Mouse (Mus musculus): ENCODE results near the gene R3hdm4. TPM values are rescaled to one million over a fixed set of nuclear protein-coding genes. Genes with fewer than 3 reads are reported as not detected.
A peak's percentile ranks its signal among the peaks of the same experiment; 100 is the strongest.

The R3hdm4 gene
- polyA plus RNA-seq, 1 experiment from 2014 or later: 296 TPM

DNA sequence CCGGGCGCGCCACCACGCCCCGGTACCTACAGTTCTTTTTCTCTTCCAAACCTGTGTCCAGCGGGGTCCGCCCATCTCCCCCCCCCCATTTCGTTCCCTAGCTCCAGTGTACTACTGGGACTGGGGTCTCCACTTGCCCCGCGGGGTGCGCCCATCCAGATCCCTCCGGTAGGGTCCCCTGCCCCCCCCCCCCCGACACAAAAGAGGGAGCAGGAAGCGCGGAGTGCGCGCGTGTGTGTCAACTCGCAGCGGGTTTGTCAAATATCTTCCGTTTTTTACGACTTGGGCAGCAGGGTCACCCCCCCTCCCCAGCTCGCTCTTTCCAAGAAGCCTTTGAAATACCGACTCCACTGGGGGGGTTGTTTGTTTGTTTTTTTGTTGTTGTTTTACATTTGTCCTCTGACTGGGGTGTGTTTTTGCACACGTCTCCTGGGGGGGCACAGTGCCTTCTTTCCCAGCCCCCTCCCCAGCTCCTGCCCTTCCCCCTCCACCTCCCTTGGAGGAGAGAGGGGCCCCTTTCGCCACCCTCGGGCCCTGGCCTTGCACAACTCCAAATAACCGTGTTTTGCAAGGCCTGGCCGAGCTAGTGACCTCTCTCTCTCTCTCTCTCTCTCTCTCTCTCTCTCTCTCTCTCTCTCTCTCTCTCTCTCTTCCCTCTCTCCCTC, 7.2 kb upstream of the R3hdm4 start:
- peaks cover 42% of the 10 kb centered on the region for H3K4me1 ChIP-seq
- H3K4me2 ChIP-seq: peak overlapping the region; percentile 81
- peak overlapping the region; percentile 78 for H3K9ac ChIP-seq
- WGBS: under 1% methylated on average over 19 of the region's 29 CpGs
- ATAC-seq (replicated peaks): no peak
- H3K36me3 ChIP-seq (replicated peaks): peaks cover 6% of the 10 kb centered on the region; the same call in 1 of the 2 replicates
- peak overlapping the region; percentile 92 for H3K4me3 ChIP-seq
- peaks cover 5% of the 10 kb centered on the region for H3K27me3 ChIP-seq (replicated peaks)
- peak overlapping the region; percentile 89 for H3K27ac ChIP-seq
- no peaks in the 10 kb centered on the region for H3K9me3 ChIP-seq

DNA sequence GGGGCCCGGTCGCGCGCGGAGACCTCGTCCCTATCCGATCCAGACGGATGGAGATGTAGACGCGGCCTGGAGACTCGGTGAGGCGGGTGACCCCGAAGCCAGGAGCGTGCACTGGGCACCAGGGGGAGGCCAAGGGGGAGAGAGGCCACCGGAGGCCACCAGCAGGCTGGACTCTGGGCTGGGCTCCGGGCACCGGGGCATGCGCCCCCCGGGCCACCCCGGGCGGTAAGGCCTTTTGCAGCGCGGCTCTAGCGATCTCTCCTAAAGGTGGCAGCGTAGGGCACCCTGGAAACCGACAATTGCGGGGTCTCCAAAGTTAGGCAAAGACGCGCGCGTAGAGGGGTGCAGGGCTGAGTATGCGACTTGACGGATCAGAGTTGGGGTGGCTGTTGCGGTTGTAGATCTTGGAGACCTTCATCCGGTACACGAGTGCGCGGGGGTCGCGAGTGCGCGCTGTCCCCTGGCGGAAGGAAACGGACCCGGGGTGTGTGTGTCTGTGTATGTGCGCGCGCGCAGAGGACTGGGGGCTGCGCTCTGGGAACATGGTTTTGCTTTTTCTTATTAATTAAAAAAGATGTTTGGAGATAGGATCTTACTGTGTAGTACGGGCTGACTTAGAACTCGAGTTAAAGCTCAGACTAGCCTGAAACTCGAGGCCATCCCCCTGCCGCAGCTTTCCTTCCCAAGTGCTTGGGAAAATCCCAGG, 6.5 kb upstream of the R3hdm4 start:
- Histone ChIP-seq H3K27me3 (replicated peaks) (peaks cover 12% of the 10 kb centered on the region), H3K4me1 (peaks cover 37% of the 10 kb centered on the region), H3K9me3 (no peaks in the 10 kb centered on the region), H3K4me2 (peak overlapping the region; percentile 81), H3K4me3 (peak overlapping the region; percentile 92), H3K9ac (peak overlapping the region; percentile 78), H3K36me3 (replicated peaks) (peaks cover 6% of the 10 kb centered on the region; the same call in 1 of the 2 replicates), H3K27ac (peak overlapping the region; percentile 89)
- peak; percentile 53 for ATAC-seq (replicated peaks)
- WGBS: under 1% methylated on average over 54 of the region's 54 CpGs

GRCm38 (mm10) chr10:79926491-79927323, 5.7 kb upstream of the R3hdm4 start, which contains the start of gene Arid3a:
Gene Arid3a (plus strand): TSS chr10:79927043.
- H3K27me3 ChIP-seq (replicated peaks): peaks cover 20% of the 10 kb centered on the region
- peak; percentile 74 for ATAC-seq (replicated peaks)
- H3K9me3 ChIP-seq: no peaks in the 10 kb centered on the region
- H3K36me3 ChIP-seq (replicated peaks): peaks cover 6% of the 10 kb centered on the region; the same call in 1 of the 2 replicates
- H3K9ac ChIP-seq: peak within 1 kb of the TSS; percentile 78
- WGBS: under 1% methylated on average over 63 of the region's 63 CpGs
- peak within 1 kb of the TSS; percentile 92 for H3K4me3 ChIP-seq
- peak within 1 kb of the TSS; percentile 89 for H3K27ac ChIP-seq
- H3K4me2 ChIP-seq: peak within 1 kb of the TSS; percentile 81
- peaks cover 36% of the 10 kb centered on the region for H3K4me1 ChIP-seq

DNA sequence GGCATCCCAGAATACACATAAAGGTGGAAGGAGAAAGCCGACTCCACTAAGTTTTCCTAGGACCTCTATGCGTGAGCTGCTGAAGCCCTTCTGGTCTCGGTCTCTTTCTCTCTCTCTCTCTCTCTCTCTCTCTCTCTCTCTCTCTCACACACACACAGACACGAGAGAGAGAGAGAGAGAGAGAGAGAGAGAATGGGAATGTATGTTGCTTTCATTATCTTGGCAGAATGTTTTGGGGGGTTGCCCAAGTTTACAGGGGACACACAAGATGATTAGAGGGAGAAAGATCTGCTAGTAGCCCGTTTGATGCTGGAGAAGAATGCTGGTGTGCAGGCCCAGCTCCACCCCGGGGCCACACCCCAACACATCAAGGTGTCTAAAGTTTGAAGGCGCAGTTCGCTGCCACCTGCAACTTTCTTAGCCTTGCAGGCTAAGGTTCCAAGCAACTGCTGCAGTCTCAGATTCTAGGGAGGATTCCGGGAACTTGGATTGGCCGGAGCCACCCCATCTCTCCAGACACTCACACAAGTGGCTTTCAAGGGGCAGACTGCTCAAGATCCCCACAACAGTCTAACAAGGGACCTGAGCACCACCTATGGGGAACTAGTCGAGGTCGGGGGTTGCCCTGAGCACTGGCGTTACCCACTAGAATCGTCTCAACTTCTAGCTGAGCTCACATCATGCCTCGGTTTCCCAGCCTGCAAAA, 4.9 kb upstream of the R3hdm4 start:
- Histone ChIP-seq H3K27ac (no peak overlapping the region; the same call in 1 of the 2 replicates), H3K4me2 (peak overlapping the region; percentile 81), H3K9ac (peak overlapping the region; percentile 78), H3K27me3 (replicated peaks) (peaks cover 27% of the 10 kb centered on the region), H3K9me3 (no peaks in the 10 kb centered on the region), H3K4me3 (peak overlapping the region; percentile 92), H3K4me1 (peaks cover 44% of the 10 kb centered on the region), H3K36me3 (replicated peaks) (0 out of 2 replicates have a peak, but pooled peaks cover under 1% of the 10 kb centered on the region)
- 10% methylated on average over 15 of the region's 15 CpGs for WGBS
- ATAC-seq (replicated peaks): peak; percentile 12; the same call in 1 of the 2 replicates

- Histone ChIP-seq H3K4me2 (peak overlapping the region; percentile 81), H3K9ac (no peak overlapping the region), H3K36me3 (replicated peaks) (no peaks in the 10 kb centered on the region), H3K4me1 (peaks cover 48% of the 10 kb centered on the region), H3K27ac (no peak overlapping the region), H3K27me3 (replicated peaks) (peaks cover 34% of the 10 kb centered on the region), H3K9me3 (no peaks in the 10 kb centered on the region), H3K4me3 (peak overlapping the region; percentile 92; the same call in 1 of the 2 replicates)
- ATAC-seq (replicated peaks): no peak
- 13% methylated on average over 29 of the region's 29 CpGs for WGBS
These were observed 4.2 kb upstream of the R3hdm4 start for GRCm38 (mm10) chr10:79924998-79925784.

DNA sequence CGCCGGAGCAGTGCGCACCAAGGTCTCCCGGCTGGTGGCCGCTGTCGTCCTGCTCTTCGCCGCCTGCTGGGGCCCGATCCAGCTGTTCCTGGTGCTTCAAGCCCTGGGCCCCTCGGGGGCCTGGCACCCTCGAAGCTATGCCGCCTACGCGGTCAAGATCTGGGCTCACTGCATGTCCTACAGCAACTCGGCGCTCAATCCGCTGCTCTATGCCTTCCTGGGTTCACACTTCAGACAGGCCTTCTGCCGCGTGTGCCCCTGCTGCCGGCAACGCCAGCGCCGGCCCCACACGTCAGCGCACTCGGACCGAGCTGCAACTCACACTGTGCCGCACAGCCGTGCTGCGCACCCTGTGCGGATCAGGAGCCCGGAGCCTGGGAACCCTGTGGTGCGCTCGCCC, 564 bp upstream of the R3hdm4 start:
- Histone ChIP-seq H3K4me3 (peak overlapping the region; percentile 33), H3K9me3 (no peaks in the 10 kb centered on the region), H3K27me3 (replicated peaks) (peaks cover 62% of the 10 kb centered on the region), H3K9ac (peak overlapping the region; percentile 36; the same call in 1 of the 2 replicates), H3K36me3 (replicated peaks) (no peaks in the 10 kb centered on the region), H3K27ac (no peak overlapping the region), H3K4me1 (peaks cover 41% of the 10 kb centered on the region), H3K4me2 (peak overlapping the region; percentile 49)
- no peak for ATAC-seq (replicated peaks)
- under 1% methylated on average over 34 of the region's 34 CpGs for WGBS

- Histone ChIP-seq H3K27me3 (replicated peaks) (peaks cover 62% of the 10 kb centered on the region), H3K9me3 (no peaks in the 10 kb centered on the region), H3K4me1 (peaks cover 38% of the 10 kb centered on the region), H3K36me3 (replicated peaks) (no peaks in the 10 kb centered on the region), H3K4me3 (peak overlapping the region; percentile 33), H3K27ac (no peak overlapping the region), H3K4me2 (peak overlapping the region; percentile 49), H3K9ac (no peak overlapping the region; the same call in 1 of the 2 replicates)
- 0 out of 2 replicates have a peak, but pooled peaks have one; percentile 5 for ATAC-seq (replicated peaks)
- WGBS: 14% methylated on average over 26 of the region's 26 CpGs
These were observed 735 bp downstream of the R3hdm4 start for GRCm38 (mm10) chr10:79920056-79920890.

DNA sequence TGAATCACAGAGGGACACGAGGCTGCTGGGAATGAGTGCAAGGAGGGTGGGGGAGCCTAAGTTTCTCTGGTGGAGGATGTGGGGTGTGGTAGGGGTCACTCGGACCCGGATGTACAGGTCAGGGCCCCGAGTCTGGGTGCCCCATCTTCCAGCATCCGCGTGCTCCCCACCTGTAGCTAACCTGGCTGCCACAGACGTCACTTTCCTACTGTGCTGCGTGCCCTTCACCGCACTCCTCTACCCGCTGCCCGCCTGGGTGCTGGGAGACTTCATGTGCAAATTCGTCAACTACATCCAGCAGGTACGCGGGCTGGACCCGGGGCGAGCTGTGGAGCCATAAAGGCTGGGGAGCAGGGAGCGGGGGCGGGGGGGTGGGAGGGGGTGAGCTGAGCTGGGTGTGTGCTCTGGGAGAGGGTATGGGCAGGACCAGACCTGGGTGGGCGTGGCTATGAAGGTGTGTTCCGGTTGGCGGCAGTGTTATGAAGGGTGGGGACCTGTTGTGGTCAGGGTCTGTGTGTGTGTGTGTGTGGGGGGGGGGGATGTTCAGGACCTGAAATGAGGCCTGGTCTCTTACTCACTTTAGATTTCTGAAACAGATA, 1.7 kb downstream of the R3hdm4 start:
- no peak overlapping the region for H3K4me3 ChIP-seq
- H3K4me1 ChIP-seq: peaks cover 44% of the 10 kb centered on the region
- H3K27ac ChIP-seq: no peak overlapping the region
- ATAC-seq (replicated peaks): no peak
- H3K9ac ChIP-seq: no peak overlapping the region
- no peaks in the 10 kb centered on the region for H3K36me3 ChIP-seq (replicated peaks)
- no peak overlapping the region for H3K4me2 ChIP-seq
- 3% methylated on average over 21 of the region's 21 CpGs for WGBS
- no peaks in the 10 kb centered on the region for H3K9me3 ChIP-seq
- peaks cover 62% of the 10 kb centered on the region for H3K27me3 ChIP-seq (replicated peaks)

GRCm38 (mm10) chr10:79918231-79919078, 2.6 kb downstream of the R3hdm4 start:
- peak overlapping the region; percentile 1; the same call in 1 of the 2 replicates for H3K4me3 ChIP-seq
- no peak overlapping the region for H3K9ac ChIP-seq
- H3K27me3 ChIP-seq (replicated peaks): peaks cover 60% of the 10 kb centered on the region
- H3K27ac ChIP-seq: no peak overlapping the region
- no peaks in the 10 kb centered on the region for H3K9me3 ChIP-seq
- peak overlapping the region; percentile 8; the same call in 1 of the 2 replicates for H3K4me2 ChIP-seq
- WGBS: 6% methylated on average over 34 of the region's 35 CpGs
- no peak for ATAC-seq (replicated peaks)
- H3K36me3 ChIP-seq (replicated peaks): no peaks in the 10 kb centered on the region
- peaks cover 53% of the 10 kb centered on the region for H3K4me1 ChIP-seq

All from midbrain, embryonic 15.5 days (tissue).